Mouse (Mus musculus) ES-E14 (cell line): ENCODE results near the gene A930002H24Rik. TPM values are rescaled to one million over a fixed set of nuclear protein-coding genes. Genes with fewer than 3 reads are reported as not detected.
"Not testable (repeated sequence)": the region's sequence is repeated elsewhere in the genome, so short reads cannot be mapped to it uniquely, and the experiment has no call there.

ENCODE experiments used
- DNase-seq: peaks from one replicate; pipeline ENCODE4 v3.0.0-alpha.2; 2013; ENCODE audit warnings: low read depth, low spot score
- H3K27ac ChIP-seq: 2 replicates; pipeline ENCODE4 v1.5.1; 2012; ENCODE audit warnings: low read depth, mild to moderate bottlenecking, low read length, moderate library complexity, mixed read lengths; ENCODE audit not compliant: poor library complexity, insufficient read depth, severe bottlenecking
- H3K36me3 ChIP-seq: 2 replicates; pipeline ENCODE4 v1.6.1; 2012; ENCODE audit warnings: mild to moderate bottlenecking, low read length, moderate library complexity, mixed read lengths; ENCODE audit not compliant: control insufficient read depth, poor library complexity, insufficient read depth, severe bottlenecking
- H3K4me1 ChIP-seq, 2 experiments: fragments of 150-350 bp in 1 of 2; sonication (generic) in 1 of 2; 2 replicates each; pipeline ENCODE4 v1.6.1; 2012; ENCODE audit warnings: low read length in 2 of 2, mild to moderate bottlenecking in 1 of 2, mixed read lengths in 1 of 2; ENCODE audit not compliant: control insufficient read depth in 2 of 2, insufficient read depth in 2 of 2, poor library complexity in 1 of 2
- H3K4me3 ChIP-seq, 2 experiments: fragments of 150-350 bp in 1 of 2; sonication (generic) in 1 of 2; 2 replicates each; pipeline ENCODE4 v1.5.1; 2012; ENCODE audit warnings: low read length in 2 of 2, low read depth in 1 of 2, mild to moderate bottlenecking in 1 of 2, mixed read lengths in 1 of 2; ENCODE audit not compliant: insufficient read depth in 1 of 2, poor library complexity in 1 of 2, severe bottlenecking in 1 of 2
- H3K9ac ChIP-seq: 2 replicates; pipeline ENCODE4 v1.6.1; 2012; ENCODE audit warnings: low read depth, mild to moderate bottlenecking, low read length, mixed read lengths; ENCODE audit not compliant: poor library complexity, insufficient read depth, severe bottlenecking
- H3K9me3 ChIP-seq: fragments of 150-350 bp; sonication (generic); 2 replicates; pipeline ENCODE4 v1.6.1; 2012; ENCODE audit warnings: low read depth, mild to moderate bottlenecking, low read length; ENCODE audit not compliant: control insufficient read depth, insufficient read depth
- CHD2 ChIP-seq: IDR thresholded peaks from 2 replicates; pipeline ENCODE4 v1.6.1; 2014; ENCODE audit warnings: mild to moderate bottlenecking, low read depth, low read length, inconsistent platforms
- HCFC1 ChIP-seq: IDR thresholded peaks from 2 replicates; pipeline ENCODE4 v1.6.1; 2012; ENCODE audit warnings: low read length, inconsistent platforms, borderline replicate concordance; ENCODE audit not compliant: insufficient read depth
- MAFK ChIP-seq: IDR thresholded peaks from 2 replicates; pipeline ENCODE4 v1.6.1; 2014; ENCODE audit warnings: mild to moderate bottlenecking, low read depth, low read length, inconsistent platforms; ENCODE audit not compliant: insufficient read depth
- ZC3H11A ChIP-seq: IDR thresholded peaks from 2 replicates; pipeline ENCODE4 v1.6.1; 2012; ENCODE audit warnings: low read depth, mild to moderate bottlenecking, inconsistent platforms, low read length, borderline replicate concordance
- ZNF384 ChIP-seq: IDR thresholded peaks from 2 replicates; pipeline ENCODE4 v1.6.1; 2012; ENCODE audit warnings: low read depth, low read length, inconsistent platforms
- in situ Hi-C, 2 experiments: fragments of 600-800 bp; cut with MboI; formaldehyde crosslinking; loops; one replicate each; pipeline ENCODE4 v1.15.1; 2025; ENCODE audit warnings: low sequenced_read_pairs in 2 of 2, inconsistent platforms in 1 of 2; ENCODE audit not compliant: unreplicated experiment in 2 of 2
- total RNA-seq: library from RNA; depleted of rRNA; stranded (reverse); fragments of 300-350 nt; gene quantifications from 2 replicates; pipeline ENCODE4 v1.2.3, GENCODE M21; 2012

Gene A930002H24Rik
- total RNA-seq, 1 experiment, result 0.71 TPM

- H3K9ac ChIP-seq, result peak overlapping the region; percentile 75
- peaks cover 4% of the 10 kb centered on the region in 2 experiments; a peak in 2 of 4 replicates for H3K4me1 ChIP-seq
- H3K9me3 ChIP-seq, result no peaks in the 10 kb centered on the region
- no peaks in the 10 kb centered on the region for H3K36me3 ChIP-seq
- DNase-seq, result peak; percentile 73
- peak overlapping the region; percentile 77 to 84 for H3K4me3 ChIP-seq
- in situ Hi-C loops, result no loop called here
- TF ChIP-seq HCFC1 (0 out of 2 replicates have a peak, but pooled peaks have one; percentile 33), CHD2 (no peak), ZNF384 (no peak)
- H3K27ac ChIP-seq, result no peak overlapping the region
Observed at GRCm38 (mm10) chr17:63849566-63849965, 14.0 kb downstream of the A930002H24Rik start.

- in situ Hi-C loops, result no loop called here
- Histone ChIP-seq H3K4me3 (peak overlapping the region; percentile 77 to 84), H3K9ac (peak overlapping the region; percentile 75), H3K27ac (no peak overlapping the region), H3K36me3 (no peaks in the 10 kb centered on the region), H3K9me3 (no peaks in the 10 kb centered on the region), H3K4me1 (peaks cover 4% of the 10 kb centered on the region in 2 experiments; a peak in 2 of 4 replicates)
- no peak for DNase-seq
- TF ChIP-seq ZNF384, result no peak
Observed at GRCm38 (mm10) chr17:63849151-63849550, 14.4 kb downstream of the A930002H24Rik start.

GRCm38 (mm10) chr17:63845766-63846165 lies 17.8 kb downstream of the A930002H24Rik start:
- H3K27ac ChIP-seq, H3K9me3 ChIP-seq, H3K4me3 ChIP-seq, H3K36me3 ChIP-seq, H3K4me1 ChIP-seq, DNase-seq, H3K9ac ChIP-seq, in situ Hi-C loops: not testable (repeated sequence)

GRCm38 (mm10) chr17:63844936-63845335 lies 18.7 kb downstream of the A930002H24Rik start:
- H3K27ac ChIP-seq, result no peak overlapping the region
- no peaks in the 10 kb centered on the region for H3K36me3 ChIP-seq
- no peaks in the 10 kb centered on the region for H3K9me3 ChIP-seq
- no peak overlapping the region for H3K9ac ChIP-seq
- TF ChIP-seq ZNF384, result no peak
- TF ChIP-seq CHD2, result no peak
- no peak for TF ChIP-seq HCFC1
- in situ Hi-C loops, result no loop called here
- no peak for DNase-seq
- H3K4me3 ChIP-seq, result no peak overlapping the region
- H3K4me1 ChIP-seq, result peaks cover 4% of the 10 kb centered on the region in 2 experiments; a peak in 2 of 4 replicates

- Histone ChIP-seq H3K9me3 (no peaks in the 10 kb centered on the region), H3K4me3 (no peak overlapping the region), H3K27ac (no peak overlapping the region), H3K4me1 (peaks cover 4 to 9% of the 10 kb centered on the region in 2 experiments; a peak in 2 of 4 replicates), H3K9ac (no peak overlapping the region), H3K36me3 (no peaks in the 10 kb centered on the region)
- no peak for TF ChIP-seq MAFK
- no peak for TF ChIP-seq HCFC1
- TF ChIP-seq ZC3H11A, result no peak
- no peak for TF ChIP-seq CHD2
- no peak for TF ChIP-seq ZNF384
- in situ Hi-C loops, result no loop called here
- no peak for DNase-seq
Observed at GRCm38 (mm10) chr17:63842226-63842625, 21.4 kb downstream of the A930002H24Rik start.
